Mouse (Mus musculus) common myeloid progenitor, adult 5-6 weeks (primary cell): ENCODE data around the gene A030003K21Rik. TPM values are rescaled to one million over a fixed set of nuclear protein-coding genes. Genes with fewer than 3 reads are reported as not detected.
"Not testable (repeated sequence)": the region's sequence is repeated elsewhere in the genome, so short reads cannot be mapped to it uniquely, and the experiment has no call there.

Experiments used
- ATAC-seq: replicated peaks from 2 replicates; pipeline ENCODE4 v1.8.0; 2016; ENCODE audit warnings: low read depth, mild to moderate bottlenecking, moderate TSS enrichment, inconsistent platforms; ENCODE audit not compliant: poor library complexity, severe bottlenecking
- total RNA-seq: library from RNA; stranded (forward); fragments of 200-1000, 187-1606 nt; gene quantifications from 2 replicates; pipeline ENCODE4 v1.2.3, GENCODE M21; 2017

Gene A030003K21Rik
- total RNA-seq, 1 experiment from 2014 or later, result not detected

DNA sequence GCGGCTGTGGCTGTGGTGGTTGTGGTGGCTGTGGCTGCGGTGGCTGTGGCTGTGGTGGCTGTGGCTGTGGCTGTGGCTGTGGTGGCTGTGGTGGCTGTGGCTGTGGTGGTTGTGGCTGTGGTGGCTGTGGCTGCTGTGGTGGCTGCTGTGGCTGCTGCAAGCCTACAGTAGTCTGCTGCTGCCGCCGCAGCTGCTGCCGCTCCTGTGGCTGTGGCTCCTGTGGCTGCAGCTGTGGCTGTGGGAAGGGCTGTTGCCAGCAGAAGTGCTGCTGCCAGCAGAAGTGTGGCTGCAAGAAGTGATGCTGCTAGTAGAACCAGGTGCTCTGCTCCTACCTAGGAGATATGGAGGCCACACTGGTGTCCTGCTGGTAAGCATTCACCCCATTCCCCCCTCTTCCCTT lies 29.8 kb downstream of the A030003K21Rik start:
- not testable (repeated sequence) for ATAC-seq

DNA sequence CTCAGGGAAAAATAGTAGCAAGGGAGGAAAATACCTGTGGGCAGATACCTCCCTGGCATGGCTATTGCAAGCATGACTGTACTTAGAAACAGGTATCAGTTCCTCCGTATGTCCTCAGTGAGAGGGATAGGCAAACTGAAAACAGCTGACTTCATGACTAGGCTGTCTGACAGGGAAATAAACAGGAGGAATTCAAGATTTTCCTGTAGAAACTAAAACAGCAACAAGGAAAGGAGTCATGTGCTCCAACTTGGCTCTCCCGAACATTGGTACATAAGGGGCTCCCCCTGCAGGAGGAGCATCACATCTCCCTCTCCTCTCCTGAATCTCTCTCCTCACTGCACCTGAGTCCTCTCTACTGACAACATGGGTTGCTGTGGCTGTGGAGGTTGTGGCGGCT lies 30.2 kb downstream of the A030003K21Rik start, which contains the start of gene A030005L19Rik:
Gene A030005L19Rik, plus strand, starts transcription at position 301 of the 400 bp plus-strand sequence.
- ATAC-seq, result no peak

DNA sequence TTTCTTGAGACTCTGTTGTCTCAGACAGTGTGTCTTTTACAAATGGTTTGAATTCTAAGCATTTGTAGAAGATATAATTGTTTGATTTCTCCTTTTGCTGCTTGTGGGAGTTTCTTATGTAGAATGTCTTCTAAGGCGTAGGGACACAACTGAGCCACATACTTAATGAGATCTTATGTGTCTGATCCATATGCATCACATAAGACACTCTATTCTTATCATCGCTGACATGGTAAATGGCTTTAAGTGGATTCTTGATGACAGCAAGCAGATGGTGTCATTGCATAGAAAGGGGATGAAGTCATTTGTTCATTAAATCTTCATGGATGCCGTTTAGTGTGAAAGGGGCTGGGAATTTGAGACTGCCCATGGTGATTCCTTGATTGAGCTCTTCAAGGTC lies 37.3 kb downstream of the A030003K21Rik start:
- ATAC-seq, result no peak

DNA sequence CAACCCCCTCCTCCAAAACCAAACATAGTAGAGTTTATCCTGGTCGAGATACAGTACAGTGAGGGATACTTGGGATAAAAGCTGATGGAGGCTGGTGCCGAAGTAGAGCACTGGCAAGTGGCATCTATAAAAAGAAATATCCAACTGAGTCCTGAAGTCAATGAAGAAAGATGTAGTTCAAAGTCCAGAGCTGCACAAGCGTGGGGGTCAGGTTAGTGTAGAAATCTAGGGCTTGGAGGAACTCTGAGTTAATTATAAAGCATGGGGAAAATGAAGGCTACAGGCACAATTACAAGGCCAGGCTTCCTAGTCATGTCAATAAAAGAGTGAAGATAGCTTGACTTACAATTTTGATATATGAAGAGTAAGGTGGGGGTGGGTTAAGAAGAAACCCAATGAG lies 42.0 kb downstream of the A030003K21Rik start:
- ATAC-seq, result no peak

DNA sequence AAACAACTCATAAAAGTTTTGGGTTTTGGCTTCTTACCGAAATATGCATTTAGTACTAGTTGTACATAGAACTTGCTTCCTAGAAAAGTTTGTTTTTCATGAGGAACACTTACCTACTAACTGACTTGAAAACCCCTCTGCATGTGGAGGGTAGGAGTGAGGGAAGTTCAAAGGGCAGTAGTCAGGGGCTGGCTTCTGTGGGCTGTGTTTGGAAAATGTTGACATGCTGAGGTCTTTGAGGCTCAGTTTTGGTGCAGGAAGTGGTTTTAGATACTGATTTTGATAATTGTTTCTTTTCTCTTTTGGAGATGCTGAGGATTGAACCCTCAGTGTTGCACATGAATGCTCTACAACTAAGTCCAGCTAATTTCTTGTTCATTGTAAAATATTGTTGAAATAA lies 42.6 kb downstream of the A030003K21Rik start:
- 0 out of 2 replicates have a peak, but pooled peaks have one; percentile 47 for ATAC-seq

DNA sequence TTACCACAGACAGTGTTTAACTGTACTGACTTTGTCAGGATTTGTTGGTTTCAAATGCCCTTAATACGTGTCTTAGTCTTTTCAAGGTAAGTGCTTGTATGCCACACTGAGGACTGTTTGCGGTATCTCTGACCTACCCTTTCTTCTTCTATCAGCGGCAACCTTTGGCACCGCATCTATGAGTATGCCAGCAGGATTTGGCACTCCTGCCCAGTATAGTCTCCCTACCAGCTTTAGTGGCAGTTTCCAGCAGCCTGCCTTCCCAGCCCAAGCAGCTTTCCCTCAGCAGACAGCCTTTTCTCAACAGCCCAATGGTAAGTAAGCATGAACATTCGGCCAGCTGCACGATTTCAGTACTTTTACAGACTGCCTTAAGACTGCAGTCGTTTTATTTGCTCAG lies 49.9 kb downstream of the A030003K21Rik start:
- no peak for ATAC-seq

Other genes starting within 250 kb of the A030003K21Rik start
- gene Mff, start 218.5 kb downstream of the A030003K21Rik start, total RNA-seq, result 49.9 and 59.7 TPM in 2 replicates
- not detected in 2 replicates for gene Tm4sf20, start 174.9 kb downstream of the A030003K21Rik start, total RNA-seq
- gene Gm47791, start 172.1 kb downstream of the A030003K21Rik start, total RNA-seq, result not detected in 2 replicates
- gene Agfg1, start 103.9 kb downstream of the A030003K21Rik start, total RNA-seq, result 32.1 and 33.8 TPM in 2 replicates
- not detected in 2 replicates for gene A030005L19Rik, start 30.1 kb downstream of the A030003K21Rik start, total RNA-seq
- gene A030014E15Rik, start 18.5 kb downstream of the A030003K21Rik start, total RNA-seq, result not detected in 2 replicates
- not detected in 2 replicates for gene Gm6217, start 12.0 kb downstream of the A030003K21Rik start, total RNA-seq
- not detected in 2 replicates for gene Gm7544, start 12.6 kb upstream of the A030003K21Rik start, total RNA-seq
- gene Gm47955, start 16.9 kb upstream of the A030003K21Rik start, total RNA-seq, result not detected in 2 replicates
- not detected in 2 replicates for gene Gm47959, start 57.2 kb upstream of the A030003K21Rik start, total RNA-seq
- gene Slc19a3, start 95.1 kb upstream of the A030003K21Rik start, total RNA-seq, result not detected in 2 replicates
- not detected in 2 replicates for gene Krtap28-10, start 99.1 kb upstream of the A030003K21Rik start, total RNA-seq
- gene Gm47969, start 101.5 kb upstream of the A030003K21Rik start, total RNA-seq, result not detected in 2 replicates
- gene A030005K14Rik, start 116.0 kb upstream of the A030003K21Rik start, total RNA-seq, result not detected in 2 replicates
- not detected in 2 replicates for gene Krtap28-13, start 117.5 kb upstream of the A030003K21Rik start, total RNA-seq
- gene Ccl20, start 173.4 kb upstream of the A030003K21Rik start, total RNA-seq, result not detected in 2 replicates
- not detected in 2 replicates for gene Daw1, start 216.4 kb upstream of the A030003K21Rik start, total RNA-seq